Mouse (Mus musculus): Measurements from ENCODE around the gene Ccdc38. TPM values are rescaled to one million over a fixed set of nuclear protein-coding genes. Genes with fewer than 3 reads are reported as not detected.

Gene Ccdc38
- polyA plus RNA-seq, 1 experiment from 2014 or later: 0.47 TPM

DNA sequence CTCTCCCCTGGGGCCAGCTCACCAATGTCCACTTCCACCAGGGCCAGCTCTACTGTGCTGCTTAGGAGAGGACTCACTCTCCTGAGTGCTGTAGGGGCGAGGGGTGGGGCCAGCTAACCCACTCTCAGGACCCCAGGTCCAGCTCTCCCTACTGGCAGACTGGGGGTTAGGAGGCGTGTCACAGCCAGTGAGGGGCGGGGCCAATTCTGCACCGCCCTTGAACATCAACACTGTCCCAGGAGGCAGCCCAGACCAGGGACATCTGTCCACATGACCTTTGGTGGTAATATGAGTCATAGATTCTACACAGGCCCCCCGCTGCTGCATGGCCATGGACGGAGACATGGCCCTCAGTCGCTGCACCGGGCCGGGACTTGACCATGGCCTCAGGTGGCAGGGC is 19.4 kb downstream of the Ccdc38 start:
- WGBS: 48% methylated on average over 9 of the region's 9 CpGs
- H3K27ac ChIP-seq (ENCODE audit: low read depth): no peak overlapping the region
- H3K4me1 ChIP-seq (replicated peaks; ENCODE audit: control insufficient read depth, insufficient read depth, low read length): no peaks in the 10 kb centered on the region
- DNase-seq (ENCODE audit: low spot score): no peak
- no peak overlapping the region for H3K4me3 ChIP-seq (ENCODE audit: low read depth, low read length)
- H3K36me3 ChIP-seq (ENCODE audit: control insufficient read depth, insufficient read depth, low read length): no peaks in the 10 kb centered on the region
- no peak overlapping the region for H3K4me2 ChIP-seq (ENCODE audit: low read length)
- H3K9me3 ChIP-seq (ENCODE audit: control insufficient read depth, low read length): no peaks in the 10 kb centered on the region
- no peak overlapping the region for H3K9ac ChIP-seq (ENCODE audit: low read length)
- no peaks in the 10 kb centered on the region for H3K27me3 ChIP-seq (replicated peaks; ENCODE audit: control insufficient read depth, insufficient read depth, low read length)
- peak; percentile 43; the same call in 1 of the 2 replicates for ATAC-seq (replicated peaks; ENCODE audit: low FRiP score, low TSS enrichment, low read depth)

DNA sequence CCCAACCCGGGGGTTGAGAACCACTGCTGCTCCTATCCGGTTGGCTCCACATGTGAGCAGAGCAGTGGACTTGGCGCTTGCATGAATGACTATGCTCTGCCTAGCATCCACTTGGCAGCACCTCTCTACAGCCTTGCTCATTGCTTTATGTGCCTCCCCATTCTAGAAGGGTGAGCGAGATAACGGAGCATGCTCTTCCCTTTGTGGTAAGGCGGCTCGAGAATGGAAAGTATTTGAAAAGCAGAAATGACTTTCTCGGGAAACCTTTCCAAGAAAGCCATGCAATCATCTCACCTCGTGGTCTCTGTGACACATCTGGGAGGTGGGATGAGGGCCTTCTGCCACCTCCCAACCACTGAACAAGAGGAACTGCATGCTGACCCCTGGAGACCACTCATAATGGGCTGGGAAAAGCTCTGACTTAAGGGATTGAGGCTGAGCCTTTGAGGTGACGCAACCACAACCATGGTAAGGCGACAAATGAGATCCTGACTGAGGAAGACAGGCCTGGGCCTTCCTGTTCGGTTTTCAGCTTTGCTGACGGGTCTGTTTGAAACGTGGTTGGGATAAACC is 24.2 kb downstream of the Ccdc38 start:
- Histone ChIP-seq H3K4me3 (ENCODE audit: low read depth, low read length) (no peak overlapping the region), H3K4me2 (ENCODE audit: low read length) (no peak overlapping the region), H3K27me3 (replicated peaks; ENCODE audit: control insufficient read depth, insufficient read depth, low read length) (no peaks in the 10 kb centered on the region), H3K36me3 (ENCODE audit: control insufficient read depth, insufficient read depth, low read length) (no peaks in the 10 kb centered on the region), H3K27ac (ENCODE audit: low read depth) (no peak overlapping the region), H3K4me1 (replicated peaks; ENCODE audit: control insufficient read depth, insufficient read depth, low read length) (no peaks in the 10 kb centered on the region), H3K9ac (ENCODE audit: low read length) (no peak overlapping the region), H3K9me3 (ENCODE audit: control insufficient read depth, low read length) (no peaks in the 10 kb centered on the region)
- no peak for DNase-seq (ENCODE audit: low spot score)
- WGBS: 85% methylated on average over 14 of the region's 14 CpGs
- ATAC-seq (replicated peaks; ENCODE audit: low FRiP score, low TSS enrichment, low read depth): no peak

DNA sequence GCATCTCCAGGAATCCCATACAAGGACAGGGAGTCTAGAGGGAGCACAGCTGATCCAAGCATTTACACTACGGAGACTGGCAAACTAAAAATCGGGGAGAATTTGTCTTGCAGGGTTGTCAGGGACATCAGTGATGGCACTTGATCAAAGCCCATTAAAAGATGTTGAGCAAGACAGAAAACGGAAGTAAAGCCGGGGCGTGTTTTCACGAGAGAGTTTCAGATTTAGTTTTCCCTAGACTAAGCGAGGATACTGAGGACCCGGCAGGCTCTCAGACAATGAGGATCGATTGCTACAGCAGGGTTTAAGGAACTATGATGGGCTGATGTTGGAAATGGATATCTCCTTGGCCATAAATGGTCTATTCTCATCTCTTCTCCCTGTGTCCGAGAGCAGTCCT is 26.6 kb downstream of the Ccdc38 start:
- Histone ChIP-seq H3K9me3 (ENCODE audit: control insufficient read depth, low read length) (no peaks in the 10 kb centered on the region), H3K36me3 (ENCODE audit: control insufficient read depth, insufficient read depth, low read length) (no peaks in the 10 kb centered on the region), H3K27ac (ENCODE audit: low read depth) (no peak overlapping the region), H3K4me2 (ENCODE audit: low read length) (no peak overlapping the region), H3K4me1 (replicated peaks; ENCODE audit: control insufficient read depth, insufficient read depth, low read length) (no peaks in the 10 kb centered on the region), H3K27me3 (replicated peaks; ENCODE audit: control insufficient read depth, insufficient read depth, low read length) (no peaks in the 10 kb centered on the region), H3K4me3 (ENCODE audit: low read depth, low read length) (no peak overlapping the region), H3K9ac (ENCODE audit: low read length) (no peak overlapping the region)
- no peak for DNase-seq (ENCODE audit: low spot score)
- no peak for ATAC-seq (replicated peaks; ENCODE audit: low FRiP score, low TSS enrichment, low read depth)
- WGBS: 85% methylated on average over 10 of the region's 10 CpGs

DNA sequence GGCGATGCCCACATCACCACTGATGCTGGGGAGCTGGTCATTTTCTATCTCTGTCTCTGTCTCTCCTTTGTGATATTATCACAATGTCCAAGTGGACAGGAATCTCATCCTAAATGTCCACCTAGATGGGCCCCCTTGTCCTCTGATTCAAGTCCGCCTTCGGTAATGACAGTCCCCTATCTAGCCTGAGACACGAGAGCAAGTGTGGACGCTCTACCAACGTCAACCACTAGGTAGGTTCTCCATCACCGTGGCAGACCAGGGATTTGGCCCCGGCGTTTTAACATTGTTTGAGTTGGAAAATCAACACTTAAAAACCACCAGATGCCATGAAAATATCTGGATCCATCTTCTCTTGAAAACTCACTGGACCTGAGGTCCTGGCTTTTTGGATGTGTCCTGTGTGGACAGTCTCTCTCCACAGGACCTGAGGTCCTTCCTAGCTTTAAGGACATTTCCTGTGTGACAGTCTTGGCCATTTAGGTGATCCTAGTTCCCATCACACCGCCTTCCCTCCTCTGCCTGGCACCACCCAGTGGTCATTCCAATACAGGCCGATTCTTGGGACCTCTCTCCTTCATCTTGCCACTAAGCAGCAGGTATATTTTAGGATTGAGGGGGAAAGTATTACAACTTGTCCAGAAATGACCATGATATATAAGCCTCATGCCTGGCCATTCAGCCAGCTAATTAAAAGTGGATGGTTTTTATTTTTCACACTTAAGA is 27.6 kb downstream of the Ccdc38 start:
- H3K9me3 ChIP-seq (ENCODE audit: control insufficient read depth, low read length): no peaks in the 10 kb centered on the region
- no peaks in the 10 kb centered on the region for H3K27me3 ChIP-seq (replicated peaks; ENCODE audit: control insufficient read depth, insufficient read depth, low read length)
- H3K27ac ChIP-seq (ENCODE audit: low read depth): no peak overlapping the region
- no peak overlapping the region for H3K4me2 ChIP-seq (ENCODE audit: low read length)
- no peak overlapping the region for H3K9ac ChIP-seq (ENCODE audit: low read length)
- no peak for ATAC-seq (replicated peaks; ENCODE audit: low FRiP score, low TSS enrichment, low read depth)
- DNase-seq (ENCODE audit: low spot score): no peak
- 85% methylated on average over 11 of the region's 11 CpGs for WGBS
- no peaks in the 10 kb centered on the region for H3K36me3 ChIP-seq (ENCODE audit: control insufficient read depth, insufficient read depth, low read length)
- no peaks in the 10 kb centered on the region for H3K4me1 ChIP-seq (replicated peaks; ENCODE audit: control insufficient read depth, insufficient read depth, low read length)
- no peak overlapping the region for H3K4me3 ChIP-seq (ENCODE audit: low read depth, low read length)

DNA sequence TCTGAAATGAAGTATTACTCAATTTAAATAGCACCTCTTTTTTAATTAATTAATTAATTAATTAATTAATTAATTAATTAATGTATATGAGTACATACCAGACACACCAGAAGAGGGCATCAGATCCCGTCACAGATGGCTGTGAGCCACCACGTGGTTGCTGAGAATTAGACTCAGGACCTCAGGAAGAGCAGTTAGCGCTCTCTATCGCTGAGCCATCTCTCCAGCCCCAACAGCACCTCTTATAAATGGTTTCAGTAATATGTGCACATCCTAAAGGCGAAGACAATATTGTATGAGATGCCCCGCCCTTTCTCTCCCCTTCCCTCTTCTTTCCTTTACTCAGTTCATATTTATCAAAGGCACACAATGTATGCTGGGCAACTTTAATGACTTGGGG is 28.2 kb downstream of the Ccdc38 start:
- no peaks in the 10 kb centered on the region for H3K36me3 ChIP-seq (ENCODE audit: control insufficient read depth, insufficient read depth, low read length)
- DNase-seq (ENCODE audit: low spot score) (no peak), ATAC-seq (replicated peaks; ENCODE audit: low FRiP score, low TSS enrichment, low read depth) (no peak)
- H3K9ac ChIP-seq (ENCODE audit: low read length): no peak overlapping the region
- H3K4me1 ChIP-seq (replicated peaks; ENCODE audit: control insufficient read depth, insufficient read depth, low read length): no peaks in the 10 kb centered on the region
- H3K27ac ChIP-seq (ENCODE audit: low read depth): no peak overlapping the region
- no peak overlapping the region for H3K4me2 ChIP-seq (ENCODE audit: low read length)
- H3K27me3 ChIP-seq (replicated peaks; ENCODE audit: control insufficient read depth, insufficient read depth, low read length): no peaks in the 10 kb centered on the region
- no peaks in the 10 kb centered on the region for H3K9me3 ChIP-seq (ENCODE audit: control insufficient read depth, low read length)
- 86% methylated on average over 6 of the region's 6 CpGs for WGBS
- H3K4me3 ChIP-seq (ENCODE audit: low read depth, low read length): no peak overlapping the region

DNA sequence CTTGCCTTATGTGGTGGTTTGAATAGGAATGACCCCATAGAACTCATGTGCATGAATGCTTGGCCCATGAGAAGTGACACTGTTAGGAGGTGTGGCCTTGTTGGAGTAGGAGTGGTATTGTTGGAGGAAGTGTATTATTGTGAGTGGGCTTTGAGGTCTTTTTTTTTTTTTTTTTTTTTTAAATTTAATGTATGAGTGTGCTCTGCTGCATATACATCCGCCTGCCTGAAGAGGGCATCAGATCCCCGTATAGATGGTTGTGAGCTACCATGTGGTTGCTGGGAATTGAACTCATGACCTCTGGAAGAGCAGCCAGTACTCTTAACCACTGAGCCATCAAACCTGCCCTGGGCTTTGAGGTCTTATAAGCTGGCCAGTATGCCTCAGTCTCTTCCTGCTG is 31.8 kb downstream of the Ccdc38 start:
- Histone ChIP-seq H3K27me3 (replicated peaks; ENCODE audit: control insufficient read depth, insufficient read depth, low read length) (no peaks in the 10 kb centered on the region), H3K36me3 (ENCODE audit: control insufficient read depth, insufficient read depth, low read length) (no peaks in the 10 kb centered on the region), H3K4me1 (replicated peaks; ENCODE audit: control insufficient read depth, insufficient read depth, low read length) (no peaks in the 10 kb centered on the region), H3K4me2 (ENCODE audit: low read length) (no peak overlapping the region), H3K9ac (ENCODE audit: low read length) (no peak overlapping the region), H3K9me3 (ENCODE audit: control insufficient read depth, low read length) (no peaks in the 10 kb centered on the region), H3K4me3 (ENCODE audit: low read depth, low read length) (no peak overlapping the region), H3K27ac (ENCODE audit: low read depth) (no peak overlapping the region)
- DNase-seq (ENCODE audit: low spot score) (no peak), ATAC-seq (replicated peaks; ENCODE audit: low FRiP score, low TSS enrichment, low read depth) (no peak)
- 59% methylated on average over 2 of the region's 2 CpGs for WGBS

DNA sequence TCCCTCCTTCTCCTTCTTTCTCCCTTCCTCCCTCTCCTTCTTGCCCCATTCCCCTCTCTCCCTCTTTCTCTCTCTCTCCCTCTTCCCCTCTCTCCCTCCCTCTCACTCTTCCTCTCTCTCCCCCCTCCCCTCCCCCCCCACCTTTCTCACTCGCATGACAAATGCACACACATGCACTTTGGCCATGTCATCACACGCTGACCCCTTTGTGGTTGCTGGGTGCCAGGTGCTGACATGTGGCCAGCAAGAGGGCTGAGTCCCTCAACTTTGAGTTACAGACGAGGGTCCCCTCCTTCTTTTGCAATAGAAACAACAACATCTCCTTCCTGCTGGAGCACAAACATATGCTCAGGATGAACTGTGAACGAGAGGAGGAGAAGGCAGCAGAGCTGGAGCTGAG is 34.5 kb downstream of the Ccdc38 start:
- H3K4me2 ChIP-seq (ENCODE audit: low read length): no peak overlapping the region
- H3K27me3 ChIP-seq (replicated peaks; ENCODE audit: control insufficient read depth, insufficient read depth, low read length): no peaks in the 10 kb centered on the region
- no peak overlapping the region for H3K9ac ChIP-seq (ENCODE audit: low read length)
- no peaks in the 10 kb centered on the region for H3K9me3 ChIP-seq (ENCODE audit: control insufficient read depth, low read length)
- no peak overlapping the region for H3K27ac ChIP-seq (ENCODE audit: low read depth)
- ATAC-seq (replicated peaks; ENCODE audit: low FRiP score, low TSS enrichment, low read depth) (no peak), DNase-seq (ENCODE audit: low spot score) (no peak)
- no peak overlapping the region for H3K4me3 ChIP-seq (ENCODE audit: low read depth, low read length)
- no peaks in the 10 kb centered on the region for H3K4me1 ChIP-seq (replicated peaks; ENCODE audit: control insufficient read depth, insufficient read depth, low read length)
- WGBS: 54% methylated on average over 4 of the region's 4 CpGs
- no peaks in the 10 kb centered on the region for H3K36me3 ChIP-seq (ENCODE audit: control insufficient read depth, insufficient read depth, low read length)

DNA sequence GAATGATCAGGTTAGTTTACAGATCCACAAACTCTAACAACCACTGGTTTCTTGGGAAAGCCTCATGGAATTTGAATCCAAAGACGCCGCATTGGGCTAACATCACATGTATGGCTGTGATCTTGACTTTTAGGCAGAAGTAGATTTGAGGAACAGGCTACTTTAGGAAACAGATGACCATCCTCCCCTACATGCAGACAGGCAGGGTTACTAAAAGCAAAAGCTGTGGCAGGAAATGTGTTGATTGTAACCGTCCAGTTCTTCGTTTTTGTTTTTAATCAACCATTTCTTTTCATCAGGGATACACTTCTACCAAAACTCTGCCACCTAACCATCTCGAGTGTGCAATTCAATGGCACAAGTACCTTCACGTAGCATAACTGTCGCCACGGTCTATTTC is 35.5 kb downstream of the Ccdc38 start:
- Histone ChIP-seq H3K27ac (ENCODE audit: low read depth) (no peak overlapping the region), H3K9me3 (ENCODE audit: control insufficient read depth, low read length) (no peaks in the 10 kb centered on the region), H3K9ac (ENCODE audit: low read length) (no peak overlapping the region), H3K4me1 (replicated peaks; ENCODE audit: control insufficient read depth, insufficient read depth, low read length) (no peaks in the 10 kb centered on the region), H3K4me3 (ENCODE audit: low read depth, low read length) (no peak overlapping the region), H3K27me3 (replicated peaks; ENCODE audit: control insufficient read depth, insufficient read depth, low read length) (no peaks in the 10 kb centered on the region), H3K36me3 (ENCODE audit: control insufficient read depth, insufficient read depth, low read length) (no peaks in the 10 kb centered on the region; the same call in 1 of the 2 replicates), H3K4me2 (ENCODE audit: low read length) (no peak overlapping the region)
- DNase-seq (ENCODE audit: low spot score): no peak
- 93% methylated on average over 8 of the region's 8 CpGs for WGBS
- ATAC-seq (replicated peaks; ENCODE audit: low FRiP score, low TSS enrichment, low read depth): no peak

DNA sequence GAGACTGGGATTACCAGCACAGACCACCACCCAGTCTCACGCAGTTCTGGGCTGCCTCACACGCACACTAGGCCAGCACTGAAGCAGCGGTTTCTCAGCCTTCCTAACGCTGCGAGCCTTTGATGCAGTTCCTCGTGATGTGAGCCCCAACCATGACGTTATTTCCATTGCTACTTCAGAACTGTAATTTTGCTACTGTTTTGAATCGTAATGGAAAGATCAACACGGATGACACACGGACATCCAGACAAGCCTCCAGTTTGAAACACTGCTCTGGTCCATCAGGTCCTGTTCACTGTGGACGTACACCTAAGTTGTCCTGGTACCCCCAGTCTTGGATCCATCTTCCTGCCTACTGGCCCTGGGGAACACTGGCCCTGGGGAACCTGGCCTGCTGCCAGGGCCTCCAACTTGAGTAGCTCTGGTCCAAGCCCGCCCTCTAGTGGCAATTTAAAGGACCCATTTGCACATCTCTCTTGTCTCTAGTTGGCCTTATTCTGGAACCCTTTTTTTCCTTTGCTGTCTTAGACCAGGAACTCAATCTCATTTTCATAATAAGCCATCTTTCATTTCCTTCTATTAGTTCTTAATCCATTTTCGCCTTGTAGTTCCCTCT is 36.9 kb downstream of the Ccdc38 start:
- WGBS: 67% methylated on average over 13 of the region's 13 CpGs
- Histone ChIP-seq H3K9ac (ENCODE audit: low read length) (no peak overlapping the region), H3K4me1 (replicated peaks; ENCODE audit: control insufficient read depth, insufficient read depth, low read length) (no peaks in the 10 kb centered on the region), H3K36me3 (ENCODE audit: control insufficient read depth, insufficient read depth, low read length) (peaks cover 8% of the 10 kb centered on the region), H3K9me3 (ENCODE audit: control insufficient read depth, low read length) (no peaks in the 10 kb centered on the region), H3K27ac (ENCODE audit: low read depth) (no peak overlapping the region), H3K4me3 (ENCODE audit: low read depth, low read length) (no peak overlapping the region), H3K4me2 (ENCODE audit: low read length) (no peak overlapping the region), H3K27me3 (replicated peaks; ENCODE audit: control insufficient read depth, insufficient read depth, low read length) (no peaks in the 10 kb centered on the region)
- ATAC-seq (replicated peaks; ENCODE audit: low FRiP score, low TSS enrichment, low read depth): no peak
- peak; percentile 78 for DNase-seq (ENCODE audit: low spot score)

Data from intestine, embryonic 14.5 days (tissue).